Mouse (Mus musculus) thymus, postnatal 36 days (tissue): ENCODE data around the gene Ear1.
"Not testable (repeated sequence)": the region's sequence is repeated elsewhere in the genome, so short reads cannot be mapped to it uniquely, and the experiment has no call there.

Source experiments
- DNase-seq, 2 experiments: peaks; one replicate each; pipeline ENCODE4 v3.0.0; 2022; ENCODE audit warnings: mixed read lengths in 2 of 2

Gene Ear1

DNA sequence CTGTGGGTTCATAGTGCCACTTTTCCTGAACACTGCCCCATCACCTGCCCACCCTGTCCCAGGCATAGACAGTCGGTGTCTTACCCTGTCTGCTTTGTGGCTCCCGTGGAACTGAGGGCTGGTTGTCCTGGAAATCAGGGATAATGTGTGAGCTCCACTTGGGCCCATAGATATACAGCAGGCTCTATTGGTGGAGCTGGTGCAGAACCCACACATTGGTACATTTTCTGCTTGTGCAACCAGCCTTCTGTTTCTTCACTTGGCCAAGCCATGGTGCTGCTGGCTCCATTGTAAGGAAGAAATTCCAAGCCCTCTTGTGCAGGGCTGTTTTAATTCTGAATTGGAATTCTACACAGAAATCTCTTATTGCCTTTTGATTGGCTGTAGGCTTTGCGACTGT lies at the start of gene Ear1:
Gene Ear1 (minus strand): TSS at position 101 of the 400 bp plus-strand sequence.
- DNase-seq: not testable (repeated sequence)

GRCm38 (mm10) chr14:43924688-43925403 lies 49.5 kb upstream of the Ear1 start, which contains the start of gene Gm8113:
Gm8113 (plus strand) TSS chr14:43925390.
- peak; percentile 32 to 35 for DNase-seq

DNA sequence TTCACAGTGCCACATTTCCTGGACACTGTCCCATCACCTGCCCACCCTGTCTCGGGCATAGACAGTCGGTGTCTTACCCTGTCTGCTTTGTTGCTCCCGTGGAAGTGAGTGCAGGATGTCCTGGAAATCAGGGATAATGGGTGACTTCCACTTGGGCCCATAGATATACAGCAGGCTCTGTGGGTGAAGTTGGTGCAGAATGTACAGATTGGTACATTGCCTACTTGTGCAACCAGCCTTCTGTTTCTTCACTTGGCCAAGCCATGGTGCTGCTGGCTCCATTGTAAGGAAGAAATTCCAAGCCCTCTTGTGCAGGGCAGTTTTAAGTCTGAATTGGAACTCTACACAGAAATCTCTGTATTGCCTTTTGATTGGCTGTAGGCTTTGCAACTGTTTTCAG lies 48.1 kb upstream of the Ear1 start, which contains the start of gene Ear10:
Gene Ear10 (minus strand): TSS at position 101 of the 400 bp plus-strand sequence.
- not testable (repeated sequence) for DNase-seq

- not testable (repeated sequence) for DNase-seq
These were observed 42.9 kb upstream of the Ear1 start for GRCm38 (mm10) chr14:43918214-43918613.

- not testable (repeated sequence) for DNase-seq
These were observed 23.3 kb upstream of the Ear1 start for GRCm38 (mm10) chr14:43898577-43898976.

GRCm38 (mm10) chr14:43895357-43895756 lies 20.0 kb upstream of the Ear1 start:
- DNase-seq: not testable (repeated sequence)

DNA sequence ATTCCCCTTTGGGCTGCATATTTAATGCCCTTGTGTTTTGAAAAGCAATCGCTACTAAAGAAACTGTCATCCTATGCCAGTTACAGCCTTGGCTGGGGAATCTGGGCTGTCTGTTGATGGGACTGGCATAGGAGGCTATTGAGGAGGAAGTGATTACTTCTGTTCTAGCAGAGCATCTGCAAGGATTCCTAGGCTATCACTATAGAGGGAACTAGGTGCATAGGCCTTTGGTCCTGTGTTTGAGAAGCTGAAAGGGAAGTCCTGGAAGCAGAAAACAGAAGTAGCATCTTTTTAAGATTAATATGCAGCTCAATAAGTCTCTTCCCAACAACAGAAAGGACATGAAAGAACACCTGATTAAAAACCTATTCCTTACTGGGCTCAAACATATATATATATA lies 16.0 kb upstream of the Ear1 start:
- not testable (repeated sequence) for DNase-seq

DNA sequence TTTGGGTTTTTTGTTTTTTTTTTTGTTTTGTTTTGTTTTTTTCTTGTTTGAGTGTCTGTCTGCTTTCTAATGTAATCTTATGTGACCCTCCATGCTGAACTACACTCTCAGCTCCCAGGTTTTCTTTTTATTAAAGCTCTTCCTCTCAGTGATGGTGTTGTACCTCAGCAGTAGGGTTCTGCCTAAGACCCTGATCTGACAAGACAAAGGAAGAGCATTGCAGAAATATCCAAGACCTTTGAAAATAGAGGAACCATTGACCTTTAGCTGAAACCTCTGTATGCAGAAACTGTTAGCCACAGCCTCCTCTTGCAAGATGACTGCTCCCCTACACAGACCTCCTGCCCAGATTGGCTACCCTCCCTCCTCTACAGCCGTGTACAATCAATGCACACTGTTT lies 10.9 kb upstream of the Ear1 start:
- DNase-seq: not testable (repeated sequence)

DNA sequence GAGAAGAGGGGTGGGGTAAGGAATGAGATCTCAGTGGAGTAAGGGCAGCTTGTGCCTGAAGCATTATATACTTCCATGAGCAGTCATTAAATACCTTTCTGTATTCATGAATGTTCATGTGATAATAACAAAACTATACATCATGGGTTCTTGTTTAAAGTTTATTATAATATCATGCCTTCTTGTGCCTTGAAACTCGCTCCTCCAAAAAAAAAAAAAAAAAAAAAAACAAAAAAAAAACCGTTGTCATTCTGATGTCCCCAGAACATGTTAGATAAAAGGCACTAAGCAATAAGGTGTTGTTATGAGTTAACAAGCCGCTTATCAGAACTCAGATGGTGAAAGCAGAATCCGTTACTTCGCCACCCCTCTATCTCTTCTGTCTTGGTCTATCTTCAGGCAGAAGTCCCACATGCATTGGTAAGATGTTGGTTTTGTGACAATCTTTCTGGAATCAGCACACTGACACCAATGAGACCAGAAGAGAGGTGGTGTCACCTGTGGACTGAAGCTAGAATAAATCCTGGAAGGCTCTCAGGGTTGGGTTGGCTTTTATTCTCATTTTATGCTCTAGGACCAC lies 4.7 kb upstream of the Ear1 start:
- not testable (repeated sequence) for DNase-seq

- DNase-seq: not testable (repeated sequence)
These were observed 2.5 kb upstream of the Ear1 start for GRCm38 (mm10) chr14:43877789-43878188.

GRCm38 (mm10) chr14:43874862-43875261 lies 455 bp downstream of the Ear1 start:
- DNase-seq: not testable (repeated sequence)

DNA sequence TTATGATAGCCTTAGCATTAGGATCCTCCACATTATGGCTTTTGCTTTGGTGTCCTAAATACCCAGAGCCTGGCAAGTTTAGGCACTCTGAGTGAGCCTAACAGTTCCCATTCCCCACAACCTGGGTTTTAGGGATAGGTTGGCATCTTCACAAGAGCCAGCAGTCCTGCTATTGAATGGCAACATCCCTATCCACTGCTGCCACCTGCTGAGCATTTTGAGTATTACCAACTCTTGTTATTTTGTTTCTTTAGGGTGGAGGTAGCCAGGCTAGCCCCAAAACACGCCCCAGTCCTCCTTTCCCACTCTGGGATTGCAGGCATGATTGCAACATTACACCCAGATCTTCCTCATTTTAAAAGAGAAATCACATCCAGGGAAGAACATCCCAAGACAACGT lies 14.8 kb downstream of the Ear1 start:
- not testable (repeated sequence) for DNase-seq

DNA sequence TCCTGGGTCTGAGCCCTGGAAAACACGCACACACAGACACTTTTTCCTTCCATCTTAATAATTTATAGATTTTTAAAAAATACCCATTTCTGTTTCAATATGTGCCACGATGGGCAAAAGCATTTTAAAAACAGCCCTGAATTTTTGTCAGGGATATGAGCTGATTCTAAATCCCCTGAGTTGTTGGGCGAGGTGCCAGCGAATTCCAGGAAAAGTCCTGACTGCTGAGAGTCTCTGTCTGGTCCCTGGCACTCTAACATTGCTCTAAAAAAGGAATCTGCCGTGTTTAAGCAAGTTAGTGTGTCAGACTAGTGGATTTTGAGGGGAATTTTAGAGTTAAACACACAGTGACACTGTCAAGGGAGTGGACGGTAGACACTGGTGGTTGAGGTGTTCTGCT lies 15.9 kb downstream of the Ear1 start:
- DNase-seq: not testable (repeated sequence)

DNA sequence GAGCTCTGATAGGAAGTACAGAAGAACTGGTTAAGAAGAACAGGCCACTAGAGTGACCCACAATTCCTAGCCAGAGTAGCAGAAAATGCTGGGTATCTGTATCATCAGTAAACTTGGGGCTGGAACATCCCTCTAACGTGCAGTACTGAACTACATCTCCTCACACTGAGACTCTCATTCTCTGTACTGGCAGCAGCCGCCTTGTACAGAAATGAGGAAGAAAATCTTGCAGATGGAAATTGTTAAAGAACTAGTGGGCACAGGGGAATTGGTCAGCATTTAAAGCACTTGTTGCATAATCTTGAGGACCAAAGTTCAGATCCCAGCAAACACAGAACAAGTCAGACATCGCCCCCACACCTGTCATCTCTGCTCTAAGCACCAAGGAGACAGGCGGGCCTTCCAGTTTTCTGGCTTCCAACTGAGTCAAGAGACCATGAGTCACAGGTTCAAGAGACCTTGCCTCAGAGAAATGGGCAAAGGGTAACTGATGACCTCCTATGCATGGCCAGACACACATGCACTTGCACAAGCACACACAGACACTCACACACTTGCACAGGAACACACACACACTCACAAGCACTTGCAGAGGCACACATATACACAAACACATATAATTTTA lies 31.3 kb downstream of the Ear1 start:
- DNase-seq: not testable (repeated sequence)

- not testable (repeated sequence) for DNase-seq
These were observed 34.3 kb downstream of the Ear1 start for GRCm38 (mm10) chr14:43840976-43841375.

- DNase-seq: not testable (repeated sequence)
These were observed 40.0 kb downstream of the Ear1 start for GRCm38 (mm10) chr14:43835366-43835765.

DNA sequence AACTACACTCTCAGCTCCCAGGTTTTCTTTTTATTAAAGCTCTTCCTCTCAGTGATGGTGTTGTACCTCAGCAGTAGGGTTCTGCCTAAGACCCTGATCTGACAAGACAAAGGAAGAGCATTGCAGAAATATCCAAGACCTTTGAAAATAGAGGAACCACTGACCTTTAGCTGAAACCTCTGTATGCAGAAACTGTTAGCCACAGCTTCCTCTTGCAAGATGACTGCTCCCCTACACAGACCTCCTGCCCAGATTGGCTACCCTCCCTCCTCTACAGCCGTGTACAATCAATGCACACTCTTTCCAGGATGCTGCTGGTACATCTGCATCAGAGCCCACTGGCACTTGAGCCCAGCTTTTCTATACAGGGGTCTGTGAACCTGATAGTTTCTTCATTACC lies 44.9 kb downstream of the Ear1 start:
- DNase-seq: not testable (repeated sequence)

- not testable (repeated sequence) for DNase-seq
These were observed 51.1 kb downstream of the Ear1 start for GRCm38 (mm10) chr14:43824176-43824575.

DNA sequence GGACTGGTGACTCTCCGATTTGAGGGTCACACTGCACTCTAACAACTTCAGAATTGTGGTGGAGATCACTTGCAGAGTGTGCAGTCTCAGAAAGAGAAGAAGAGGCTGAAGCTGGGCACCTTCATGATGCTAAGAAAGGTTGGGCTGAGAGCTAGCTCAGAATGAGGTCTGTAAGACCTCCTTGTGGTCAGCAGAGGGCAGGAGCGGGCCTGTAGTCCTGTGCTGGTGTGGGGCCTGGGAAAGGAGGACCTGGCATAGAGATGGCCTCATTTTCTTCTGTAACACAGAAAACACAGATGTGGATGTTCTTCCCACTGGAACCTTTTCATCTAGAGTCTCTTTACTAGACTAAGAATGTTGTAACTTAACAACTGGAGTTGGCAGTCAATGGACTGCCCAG lies 53.4 kb downstream of the Ear1 start:
- DNase-seq: not testable (repeated sequence)

DNA sequence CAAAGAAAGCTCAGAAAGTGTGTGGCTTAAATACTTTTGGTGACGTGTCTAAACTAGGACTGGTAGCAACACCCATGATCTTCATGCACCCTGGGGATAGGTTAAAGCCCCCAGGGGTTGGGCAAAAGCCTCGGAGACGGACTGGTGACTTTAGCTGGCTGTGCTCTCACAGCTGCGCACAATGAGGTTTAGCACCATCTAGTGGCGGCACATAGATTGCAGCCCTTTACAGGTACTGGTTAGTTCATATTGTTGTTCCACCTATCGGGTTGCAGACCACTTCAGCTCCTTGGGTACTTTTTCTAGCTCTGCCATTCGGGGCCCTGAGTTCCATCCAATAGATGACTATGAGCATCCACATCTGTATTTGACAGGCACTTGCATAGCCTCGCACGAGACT lies 62.9 kb downstream of the Ear1 start:
- DNase-seq: peak in 1 of 2 experiments; percentile 9

- not testable (repeated sequence) for DNase-seq
These were observed 67.2 kb downstream of the Ear1 start for GRCm38 (mm10) chr14:43808142-43808541.

- not testable (repeated sequence) for DNase-seq
These were observed 70.9 kb downstream of the Ear1 start for GRCm38 (mm10) chr14:43804435-43804834.

DNA sequence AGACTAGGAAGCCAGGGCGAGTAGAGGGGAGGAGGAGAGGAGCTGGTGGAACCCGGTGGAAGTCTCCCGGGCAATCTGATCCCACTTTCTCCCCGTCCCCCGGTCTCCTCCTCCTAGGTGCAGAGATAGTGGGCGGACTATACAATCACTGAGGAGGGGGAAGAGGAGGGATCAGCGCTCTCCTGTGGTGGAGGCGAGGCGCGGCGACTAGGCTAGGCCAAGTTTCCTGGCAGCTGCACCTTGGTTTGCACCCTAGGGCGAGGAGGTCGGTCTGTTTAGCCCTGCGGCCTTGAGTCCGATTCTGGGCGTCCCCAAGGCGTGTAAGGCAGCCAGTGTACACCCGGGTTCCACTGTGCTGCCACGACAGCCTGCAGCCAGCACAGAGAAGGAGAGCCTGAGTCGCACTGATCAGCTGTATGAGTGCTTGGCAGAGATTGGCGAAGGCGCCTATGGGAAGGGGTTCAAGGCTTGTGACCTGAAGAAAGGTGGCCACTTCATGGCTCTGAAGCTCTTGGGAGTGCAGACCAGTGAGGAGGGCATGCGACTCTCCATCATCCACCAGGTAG lies 78.3 kb downstream of the Ear1 start:
- DNase-seq: not testable (repeated sequence)
